Mouse (Mus musculus) midbrain, embryonic 14.5 days (tissue): ENCODE data around the gene Nup188. TPM values are rescaled to one million over a fixed set of nuclear protein-coding genes. Genes with fewer than 3 reads are reported as not detected.
A peak's percentile ranks its signal among the peaks of the same experiment; 100 is the strongest.

Source experiments
- ATAC-seq: fragments of 200-750 bp; cut with Nextera tagmentation; 2 replicates; pipeline ENCODE4 v1.8.0; 2017; ENCODE audit warnings: moderate number of reproducible peaks, moderate library complexity; ENCODE audit not compliant: low FRiP score, low TSS enrichment
- DNase-seq: peaks from one replicate; pipeline ENCODE4 v3.0.0-alpha.2; 2015
- H3K27ac ChIP-seq: fragments of 300-500 bp; sonication (generic); replicated peaks from 2 replicates; pipeline ENCODE4 v1.5.1; 2014; ENCODE audit warnings: mild to moderate bottlenecking, low read depth, low read length, moderate library complexity
- H3K27me3 ChIP-seq: fragments of 300-500 bp; sonication (generic); 2 replicates; pipeline ENCODE4 v1.6.1; 2014; ENCODE audit warnings: low read length, control low read depth, mixed read lengths; ENCODE audit not compliant: control insufficient read depth, insufficient read depth
- H3K36me3 ChIP-seq: fragments of 300-500 bp; sonication (generic); 2 replicates; pipeline ENCODE4 v1.6.1; 2014; ENCODE audit warnings: low read length, control low read depth; ENCODE audit not compliant: control insufficient read depth, insufficient read depth
- H3K4me1 ChIP-seq: fragments of 300-500 bp; sonication (generic); 2 replicates; pipeline ENCODE4 v1.6.1; 2014; ENCODE audit warnings: mild to moderate bottlenecking, antibody characterized with exemption, low read length, control low read depth; ENCODE audit not compliant: control insufficient read depth, insufficient read depth
- H3K4me2 ChIP-seq: fragments of 300-500 bp; sonication (generic); 2 replicates; pipeline ENCODE4 v1.6.1; 2014; ENCODE audit warnings: mild to moderate bottlenecking, low read length, moderate library complexity
- H3K4me3 ChIP-seq: fragments of 300-500 bp; sonication (generic); replicated peaks from 2 replicates; pipeline ENCODE4 v1.5.1; 2014; ENCODE audit warnings: low read depth, low read length
- H3K9ac ChIP-seq: fragments of 300-500 bp; sonication (generic); replicated peaks from 2 replicates; pipeline ENCODE4 v1.6.1; 2014; ENCODE audit warnings: mild to moderate bottlenecking, low read length, moderate library complexity
- H3K9me3 ChIP-seq: fragments of 300-500 bp; sonication (generic); 2 replicates; pipeline ENCODE4 v1.6.1; 2016; ENCODE audit warnings: low read length, control low read depth, mixed read lengths; ENCODE audit not compliant: control insufficient read depth
- WGBS: fragments of 180-500 bp; shearing (Covaris S2); extraction: QIAGEN DNeasy Blood & Tissue Kit; methylation state at CpG from one replicate; pipeline ENCODE4 v1.1.7; 2014; 5-methylcytosine and 5-hydroxymethylcytosine counted together
- polyA plus RNA-seq: library from polyadenylated mRNA; unstranded; fragments of >200 nt; fragmentation: Nextera tagmentation; extraction: Ambion mirVana; gene quantifications from 2 replicates; pipeline ENCODE4 v1.2.1, GENCODE M21; 2014

Gene Nup188
- 20.5 and 26.0 TPM in 2 replicates for polyA plus RNA-seq

- peak within 1 kb of the TSS; percentile 83 for H3K9ac ChIP-seq
- no peaks in the 10 kb centered on the region for H3K27me3 ChIP-seq
- H3K4me2 ChIP-seq, result peak within 1 kb of the TSS; percentile 91
- DNase-seq, result peak; percentile 99
- under 1% methylated on average over 63 of the region's 68 CpGs for WGBS
- H3K4me3 ChIP-seq, result peak within 1 kb of the TSS; percentile 92
- H3K27ac ChIP-seq, result peak within 1 kb of the TSS; percentile 70
- peaks cover 21% of the 10 kb centered on the region for H3K4me1 ChIP-seq
- peaks cover 6% of the 10 kb centered on the region for H3K36me3 ChIP-seq
- ATAC-seq, result peak; percentile 95
- H3K9me3 ChIP-seq, result no peaks in the 10 kb centered on the region
Measured at GRCm38 (mm10) chr2:30286192-30287026, at the start of gene Nup188, which contains the start of gene Dolk. Gene Nup188, plus strand, starts transcription at chr2:30286397. Gene Dolk, minus strand, starts transcription at chr2:30286334.

- WGBS, result 4% methylated on average over 18 of the region's 18 CpGs
- DNase-seq (peak; percentile 37), ATAC-seq (no peak)
- H3K4me2 ChIP-seq, result peak overlapping the region; percentile 71
- no peaks in the 10 kb centered on the region for H3K9me3 ChIP-seq
- H3K27me3 ChIP-seq, result no peaks in the 10 kb centered on the region
- peak overlapping the region; percentile 93 for H3K27ac ChIP-seq
- peaks cover 17% of the 10 kb centered on the region for H3K36me3 ChIP-seq
- peak overlapping the region; percentile 88 for H3K4me3 ChIP-seq
- peak overlapping the region; percentile 51 for H3K9ac ChIP-seq
- peaks cover 14% of the 10 kb centered on the region for H3K4me1 ChIP-seq
Measured at GRCm38 (mm10) chr2:30236426-30237198, 49.6 kb upstream of the Nup188 start.

GRCm38 (mm10) chr2:30237199-30237880, 48.9 kb upstream of the Nup188 start, which contains the start of gene Lrrc8a:
Gene Lrrc8a, plus strand, starts transcription at chr2:30237715.
- no peaks in the 10 kb centered on the region for H3K9me3 ChIP-seq
- H3K9ac ChIP-seq, result peak within 1 kb of the TSS; percentile 86
- under 1% methylated on average over 67 of the region's 67 CpGs for WGBS
- H3K36me3 ChIP-seq, result peaks cover 24% of the 10 kb centered on the region
- H3K27ac ChIP-seq, result peak within 1 kb of the TSS; percentile 93
- H3K4me2 ChIP-seq, result peak within 1 kb of the TSS; percentile 71
- H3K4me3 ChIP-seq, result peak within 1 kb of the TSS; percentile 88
- ATAC-seq, result peak; percentile 97
- DNase-seq, result peak; percentile 99
- H3K27me3 ChIP-seq, result no peaks in the 10 kb centered on the region
- peaks cover 14% of the 10 kb centered on the region for H3K4me1 ChIP-seq

DNA sequence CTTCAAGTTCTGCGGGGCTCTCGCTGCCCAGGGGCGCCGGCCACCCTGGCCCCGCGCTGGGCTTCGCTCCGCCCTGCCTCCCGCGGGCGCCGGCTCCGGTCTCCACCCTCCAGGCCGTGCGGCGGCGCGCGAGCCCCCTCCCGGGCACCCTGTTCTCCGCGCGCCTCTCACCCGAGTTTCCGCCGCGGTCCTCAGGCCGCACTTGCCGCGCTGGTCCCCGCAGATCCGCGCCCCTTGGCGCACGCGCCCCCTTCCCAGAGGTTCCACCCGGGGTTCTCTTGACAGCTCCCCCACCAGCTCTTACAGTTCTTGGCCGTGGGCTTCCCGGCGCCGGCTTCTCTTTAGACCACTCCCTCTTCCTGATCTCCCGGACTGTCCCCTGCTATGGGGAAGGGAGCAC, 48.3 kb upstream of the Nup188 start:
- H3K27ac ChIP-seq, result peak overlapping the region; percentile 93
- H3K4me3 ChIP-seq, result peak overlapping the region; percentile 88
- peak; percentile 79 for DNase-seq
- no peaks in the 10 kb centered on the region for H3K9me3 ChIP-seq
- under 1% methylated on average over 37 of the region's 42 CpGs for WGBS
- ATAC-seq, result peak; percentile 88
- peaks cover 14% of the 10 kb centered on the region for H3K4me1 ChIP-seq
- H3K27me3 ChIP-seq, result no peaks in the 10 kb centered on the region
- peak overlapping the region; percentile 60 for H3K4me2 ChIP-seq
- H3K36me3 ChIP-seq, result peaks cover 28% of the 10 kb centered on the region
- peak overlapping the region; percentile 86 for H3K9ac ChIP-seq

GRCm38 (mm10) chr2:30238906-30239465, 47.2 kb upstream of the Nup188 start:
- Histone ChIP-seq H3K36me3 (peaks cover 39% of the 10 kb centered on the region), H3K4me3 (peak overlapping the region; percentile 88), H3K9ac (peak overlapping the region; percentile 86), H3K27ac (no peak overlapping the region), H3K4me1 (peaks cover 14% of the 10 kb centered on the region), H3K4me2 (peak overlapping the region; percentile 60), H3K9me3 (no peaks in the 10 kb centered on the region), H3K27me3 (no peaks in the 10 kb centered on the region)
- ATAC-seq (no peak), DNase-seq (no peak)
- WGBS, result 79% methylated on average over 3 of the region's 3 CpGs

DNA sequence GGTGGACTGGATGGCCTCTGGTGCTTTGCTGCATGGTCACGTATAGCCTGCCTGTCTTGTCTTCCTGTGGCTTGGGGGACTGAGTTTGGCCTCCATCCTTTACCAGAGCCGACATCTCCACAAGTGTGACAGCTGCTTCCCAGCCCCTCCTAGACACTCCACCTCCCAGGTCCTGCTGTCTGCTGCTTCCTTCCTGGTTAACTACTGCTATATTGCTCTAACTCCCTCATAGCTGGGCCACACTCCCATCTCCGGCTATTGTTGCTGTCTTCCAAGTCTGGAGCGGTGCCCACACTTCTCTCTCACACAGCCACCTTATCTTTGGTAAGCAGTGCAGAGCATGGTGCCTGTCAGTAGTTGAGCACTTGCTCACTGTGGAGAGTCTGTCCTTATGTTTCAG, 46.4 kb upstream of the Nup188 start:
- Histone ChIP-seq H3K27ac (no peak overlapping the region), H3K4me2 (peak overlapping the region; percentile 60; the same call in 1 of the 2 replicates), H3K4me3 (no peak overlapping the region), H3K36me3 (peaks cover 47% of the 10 kb centered on the region), H3K9me3 (no peaks in the 10 kb centered on the region), H3K9ac (no peak overlapping the region), H3K4me1 (peaks cover 14% of the 10 kb centered on the region), H3K27me3 (no peaks in the 10 kb centered on the region)
- ATAC-seq, result no peak
- 94% methylated on average over 4 of the region's 4 CpGs for WGBS
- no peak for DNase-seq

- H3K36me3 ChIP-seq, result peaks cover 49% of the 10 kb centered on the region
- WGBS, result 83% methylated on average over 2 of the region's 2 CpGs
- no peak within 1 kb of the TSS for H3K27ac ChIP-seq
- peak within 1 kb of the TSS; percentile 86; the same call in 1 of the 2 replicates for H3K9ac ChIP-seq
- H3K27me3 ChIP-seq, result no peaks in the 10 kb centered on the region
- no peak for DNase-seq
- no peak within 1 kb of the TSS for H3K4me3 ChIP-seq
- peak within 1 kb of the TSS; percentile 60; the same call in 1 of the 2 replicates for H3K4me2 ChIP-seq
- H3K9me3 ChIP-seq, result no peaks in the 10 kb centered on the region
- no peak for ATAC-seq
- H3K4me1 ChIP-seq, result peaks cover 14% of the 10 kb centered on the region
Measured at GRCm38 (mm10) chr2:30240267-30240666, 45.9 kb upstream of the Nup188 start, which contains the start of gene Gm28035. Gene Gm28035, plus strand, starts transcription at chr2:30240567.

GRCm38 (mm10) chr2:30242509-30242908, 43.7 kb upstream of the Nup188 start:
- 45% methylated on average over 4 of the region's 4 CpGs for WGBS
- no peaks in the 10 kb centered on the region for H3K27me3 ChIP-seq
- DNase-seq (peak; percentile 33), ATAC-seq (no peak)
- no peaks in the 10 kb centered on the region for H3K9me3 ChIP-seq
- peaks cover 14% of the 10 kb centered on the region for H3K4me1 ChIP-seq
- H3K4me2 ChIP-seq, result no peak overlapping the region
- H3K4me3 ChIP-seq, result no peak overlapping the region
- peaks cover 54% of the 10 kb centered on the region for H3K36me3 ChIP-seq
- no peak overlapping the region for H3K27ac ChIP-seq
- no peak overlapping the region for H3K9ac ChIP-seq
